Mouse (Mus musculus) MEL (cell line): ENCODE data around the gene Nudt9. TPM values are rescaled to one million over a fixed set of nuclear protein-coding genes. Genes with fewer than 3 reads are reported as not detected.

Experiments
- DNase-seq: peaks from one replicate; pipeline ENCODE4 v3.0.0; 2011; ENCODE audit warnings: low read depth, low spot score
- H3K27ac ChIP-seq: 2 replicates; pipeline ENCODE4 v1.5.1; 2012; ENCODE audit warnings: low read depth, mild to moderate bottlenecking, control low read depth, low read length, moderate library complexity; ENCODE audit not compliant: control insufficient read depth
- H3K27me3 ChIP-seq, 2 experiments: fragments of 150-350 bp in 1 of 2; sonication (generic) in 1 of 2; 2 replicates each; pipeline ENCODE4 v1.6.1; 2012; ENCODE audit warnings: low read length in 2 of 2, mild to moderate bottlenecking in 2 of 2, improper control_type of control experiment in 1 of 2, moderate library complexity in 1 of 2; ENCODE audit not compliant: insufficient read depth in 2 of 2, control insufficient read depth in 1 of 2
- H3K36me3 ChIP-seq, 2 experiments: 2 replicates each; pipeline ENCODE4 v1.6.1; 2012 to 2014; ENCODE audit warnings: low read length in 2 of 2, improper control_type of control experiment in 1 of 2, inconsistent platforms in 1 of 2, mild to moderate bottlenecking in 1 of 2; ENCODE audit not compliant: insufficient read depth in 2 of 2, control insufficient read depth in 1 of 2
- H3K4me1 ChIP-seq, 2 experiments: fragments of 150-350 bp in 1 of 2; sonication (generic) in 1 of 2; 2 replicates each; pipeline ENCODE4 v1.6.1; 2012; ENCODE audit warnings: low read length in 2 of 2, improper control_type of control experiment in 1 of 2, mild to moderate bottlenecking in 1 of 2; ENCODE audit not compliant: insufficient read depth in 2 of 2, control insufficient read depth in 1 of 2
- H3K4me3 ChIP-seq, 2 experiments: fragments of 150-350 bp in 1 of 2; sonication (generic) in 1 of 2; 2 replicates each; pipeline ENCODE4 v1.5.1; 2012; ENCODE audit warnings: low read depth in 2 of 2, low read length in 2 of 2, mild to moderate bottlenecking in 2 of 2, moderate library complexity in 2 of 2, control low read depth in 1 of 2, improper control_type of control experiment in 1 of 2; ENCODE audit not compliant: control insufficient read depth in 1 of 2, insufficient read depth in 1 of 2
- H3K79me2 ChIP-seq: 2 replicates; pipeline ENCODE4 v1.6.1; 2012; ENCODE audit warnings: mild to moderate bottlenecking, low read length, moderate library complexity; ENCODE audit not compliant: control insufficient read depth, poor library complexity, insufficient read depth
- H3K9ac ChIP-seq: 2 replicates; pipeline ENCODE4 v1.6.1; 2012; ENCODE audit warnings: low read depth, mild to moderate bottlenecking, control low read depth, low read length, moderate library complexity; ENCODE audit not compliant: control insufficient read depth, poor library complexity, severe bottlenecking
- H3K9me3 ChIP-seq: fragments of 150-350 bp; sonication (generic); replicated peaks from 2 replicates; pipeline ENCODE4 v1.6.1; 2012; ENCODE audit warnings: mild to moderate bottlenecking, low read length, improper control_type of control experiment, moderate library complexity; ENCODE audit not compliant: insufficient read depth
- BHLHE40 ChIP-seq: IDR thresholded peaks from 2 replicates; pipeline ENCODE4 v1.6.1; 2012; ENCODE audit warnings: low read depth, mild to moderate bottlenecking, inconsistent platforms, low read length, improper control_type of control experiment, borderline replicate concordance
- CHD1 ChIP-seq: IDR thresholded peaks from 2 replicates; pipeline ENCODE4 v1.6.1; 2012; ENCODE audit warnings: low read depth, mild to moderate bottlenecking, inconsistent platforms, low read length, improper control_type of control experiment
- CTCF ChIP-seq, 3 experiments: IDR thresholded peaks in 2 of 3; conservative IDR thresholded peaks in 1 of 3; 2 replicates each; pipeline ENCODE4 v1.5.1; 2011 to 2012; ENCODE audit warnings: low read length in 3 of 3, low read depth in 2 of 3, mild to moderate bottlenecking in 2 of 3, improper control_type of control experiment in 1 of 3, inconsistent platforms in 1 of 3, mixed read lengths in 1 of 3, moderate library complexity in 1 of 3; ENCODE audit not compliant: control insufficient read depth in 1 of 3, insufficient read depth in 1 of 3, poor library complexity in 1 of 3, severe bottlenecking in 1 of 3
- ELF1 ChIP-seq: IDR thresholded peaks from 2 replicates; pipeline ENCODE4 v1.6.1; 2014; ENCODE audit warnings: low read depth, mild to moderate bottlenecking, inconsistent platforms, low read length, improper control_type of control experiment, moderate library complexity
- EP300 ChIP-seq, 2 experiments: IDR thresholded peaks; 2 replicates each; pipeline ENCODE4 v1.6.1; 2011; ENCODE audit warnings: improper control_type of control experiment in 2 of 2, low read length in 2 of 2, low read depth in 1 of 2, mild to moderate bottlenecking in 1 of 2
- ETS1 ChIP-seq: IDR thresholded peaks from 2 replicates; pipeline ENCODE4 v1.6.1; 2012; ENCODE audit warnings: low read depth, mild to moderate bottlenecking, inconsistent platforms, low read length, improper control_type of control experiment, moderate library complexity
- GABPA ChIP-seq: IDR thresholded peaks from 2 replicates; pipeline ENCODE4 v1.6.1; 2012; ENCODE audit warnings: low read depth, mild to moderate bottlenecking, inconsistent platforms, low read length, improper control_type of control experiment, moderate library complexity
- GATA1 ChIP-seq: IDR thresholded peaks from 2 replicates; pipeline ENCODE4 v1.6.1; 2011; ENCODE audit warnings: low read depth, low read length, improper control_type of control experiment
- HCFC1 ChIP-seq: IDR thresholded peaks from 2 replicates; pipeline ENCODE4 v1.6.1; 2012; ENCODE audit warnings: low read depth, mild to moderate bottlenecking, inconsistent platforms, low read length, improper control_type of control experiment, moderate library complexity
- JUND ChIP-seq: IDR thresholded peaks from 2 replicates; pipeline ENCODE4 v1.6.1; 2011; ENCODE audit warnings: low read depth, mild to moderate bottlenecking, improper control_type of control experiment, low read length
- MAX ChIP-seq: IDR thresholded peaks from 2 replicates; pipeline ENCODE4 v1.6.1; 2011; ENCODE audit warnings: low read length, improper control_type of control experiment
- MAZ ChIP-seq: IDR thresholded peaks from 2 replicates; pipeline ENCODE4 v1.6.1; 2012; ENCODE audit warnings: low read depth, mild to moderate bottlenecking, inconsistent platforms, low read length, improper control_type of control experiment
- MEF2A ChIP-seq: IDR thresholded peaks from 2 replicates; pipeline ENCODE4 v1.6.1; 2014; ENCODE audit warnings: low read depth, mild to moderate bottlenecking, inconsistent platforms, low read length, improper control_type of control experiment; ENCODE audit not compliant: poor library complexity, insufficient replicate concordance, severe bottlenecking; ENCODE audit errors: extremely low read depth
- MYB ChIP-seq: IDR thresholded peaks from 2 replicates; pipeline ENCODE4 v1.6.1; 2011; ENCODE audit warnings: mild to moderate bottlenecking, low read depth, low read length, improper control_type of control experiment
- MYC ChIP-seq: IDR thresholded peaks from 2 replicates; pipeline ENCODE4 v1.6.1; 2011; ENCODE audit warnings: low read depth, mild to moderate bottlenecking, low read length, improper control_type of control experiment, moderate library complexity
- NRF1 ChIP-seq: IDR thresholded peaks from 2 replicates; pipeline ENCODE4 v1.6.1; 2014; ENCODE audit warnings: low read depth, mild to moderate bottlenecking, inconsistent platforms, low read length, improper control_type of control experiment, moderate library complexity; ENCODE audit not compliant: poor library complexity, insufficient read depth, severe bottlenecking
- POLR2A ChIP-seq, 2 experiments: IDR thresholded peaks; 2 replicates each; pipeline ENCODE4 v1.6.1; 2011 to 2012; ENCODE audit warnings: low read length in 2 of 2, mild to moderate bottlenecking in 2 of 2, control low read depth in 1 of 2, improper control_type of control experiment in 1 of 2, low read depth in 1 of 2, moderate library complexity in 1 of 2; ENCODE audit not compliant: control insufficient read depth in 1 of 2, insufficient read depth in 1 of 2, poor library complexity in 1 of 2
- POLR2AphosphoS2 ChIP-seq: IDR thresholded peaks from 2 replicates; pipeline ENCODE4 v1.6.1; 2011; ENCODE audit warnings: low read length, improper control_type of control experiment
- POLR2AphosphoS5 ChIP-seq: IDR thresholded peaks from 2 replicates; pipeline ENCODE4 v1.6.1; 2012; ENCODE audit warnings: low read depth, borderline replicate concordance, mild to moderate bottlenecking, inconsistent platforms, low read length, moderate library complexity, mixed read lengths
- RCOR1 ChIP-seq: IDR thresholded peaks from 2 replicates; pipeline ENCODE4 v1.6.1; 2012; ENCODE audit warnings: low read depth, mild to moderate bottlenecking, inconsistent platforms, low read length, improper control_type of control experiment
- SIN3A ChIP-seq: IDR thresholded peaks from 2 replicates; pipeline ENCODE4 v1.6.1; 2012; ENCODE audit warnings: low read length, improper control_type of control experiment, inconsistent platforms
- SMC3 ChIP-seq: IDR thresholded peaks from 2 replicates; pipeline ENCODE4 v1.6.1; 2011; ENCODE audit warnings: low read depth, low read length, improper control_type of control experiment
- TAL1 ChIP-seq: IDR thresholded peaks from 2 replicates; pipeline ENCODE4 v1.6.1; 2012; ENCODE audit warnings: mild to moderate bottlenecking, inconsistent platforms, low read length, moderate library complexity, mixed read lengths
- TCF12 ChIP-seq: IDR thresholded peaks from 2 replicates; pipeline ENCODE4 v1.6.1; 2014; ENCODE audit warnings: low read depth, mild to moderate bottlenecking, inconsistent platforms, low read length, improper control_type of control experiment, moderate library complexity
- UBTF ChIP-seq: IDR thresholded peaks from 2 replicates; pipeline ENCODE4 v1.6.1; 2012; ENCODE audit warnings: low read depth, mild to moderate bottlenecking, inconsistent platforms, low read length, improper control_type of control experiment, moderate library complexity, borderline replicate concordance; ENCODE audit not compliant: insufficient read depth
- ZC3H11A ChIP-seq: IDR thresholded peaks from 2 replicates; pipeline ENCODE4 v1.6.1; 2012; ENCODE audit warnings: low read depth, mild to moderate bottlenecking, inconsistent platforms, low read length, improper control_type of control experiment
- ZKSCAN1 ChIP-seq: IDR thresholded peaks from 2 replicates; pipeline ENCODE4 v1.6.1; 2012; ENCODE audit warnings: low read depth, mild to moderate bottlenecking, inconsistent platforms, low read length, improper control_type of control experiment, moderate library complexity
- ZNF384 ChIP-seq: IDR thresholded peaks from 2 replicates; pipeline ENCODE4 v1.6.1; 2012; ENCODE audit warnings: low read depth, mild to moderate bottlenecking, inconsistent platforms, low read length, improper control_type of control experiment
- polyA plus RNA-seq, 2 experiments: library from polyadenylated mRNA; stranded (reverse) in 1 of 2; unstranded in 1 of 2; fragments of >175 nt in 1 of 2; fragments of >200 nt in 1 of 2; gene quantifications; 2 replicates each; pipeline versions ENCODE4 v1.2.1 to v1.2.4; 2012; ENCODE audit warnings: low replicate concordance in 2 of 2, low read depth in 1 of 2; ENCODE audit not compliant: insufficient read length in 2 of 2, insufficient read depth in 1 of 2, missing spikeins in 1 of 2
- total RNA-seq: library from RNA; depleted of rRNA; stranded (reverse); fragments of 300-350 nt; gene quantifications from 2 replicates; pipeline ENCODE4 v1.2.3, GENCODE M21; 2012

The Nudt9 gene
- total and polyA plus RNA-seq, 3 experiments = 102 to 125 TPM; not detected in 1

GRCm38 (mm10) chr5:104046256-104047199, at the start of gene Nudt9 (continued):
- TF ChIP-seq ZC3H11A = no peak
- TF ChIP-seq HCFC1 = peak; percentile 91
- peak; percentile 60; the same call in 1 of the 2 replicates for TF ChIP-seq MEF2A
- TF ChIP-seq TCF12 = peak; percentile 77
- TF ChIP-seq, all 39 proteins: peak for 20

DNA sequence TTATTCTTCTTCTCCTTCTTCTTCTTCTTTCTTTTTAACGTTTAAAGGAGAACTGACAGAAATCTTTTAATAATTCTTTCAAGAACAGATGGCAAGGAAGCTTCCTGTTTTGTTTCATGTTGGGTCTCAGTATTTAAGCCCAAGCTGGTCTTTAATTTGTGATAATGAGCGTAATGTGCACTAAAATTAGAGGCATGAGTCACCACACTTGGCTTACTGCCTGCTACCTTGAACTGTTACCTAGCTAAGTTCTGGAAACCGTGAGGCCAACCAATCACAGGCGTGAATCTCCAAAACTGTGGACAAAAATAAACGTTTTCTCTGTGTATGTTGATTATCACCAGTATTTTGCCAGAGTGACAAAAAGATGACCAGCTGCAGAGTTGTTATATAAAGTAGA, 47.4 kb upstream of the Nudt9 start:
- Histone ChIP-seq H3K79me2 (no peaks in the 10 kb centered on the region), H3K36me3 (peaks cover 0 to 12% of the 10 kb centered on the region in 2 experiments; a peak in 2 of 4 replicates), H3K27ac (no peak overlapping the region; the same call in 1 of the 2 replicates), H3K4me1 (peaks cover 4 to 9% of the 10 kb centered on the region in 2 experiments; a peak in 3 of 4 replicates), H3K9me3 (no peaks in the 10 kb centered on the region), H3K4me3 (no peak overlapping the region), H3K9ac (no peak overlapping the region), H3K27me3 (no peaks in the 10 kb centered on the region)
- peak; percentile 93; the same call in 1 of the 2 replicates for TF ChIP-seq MEF2A
- TF ChIP-seq MYC = no peak
- no peak for TF ChIP-seq CHD1
- TF ChIP-seq RCOR1 = peak; percentile 59
- TF ChIP-seq ZNF384 = no peak
- peak; percentile 68 for TF ChIP-seq SIN3A
- no peak for TF ChIP-seq NRF1
- TF ChIP-seq UBTF = no peak
- TF ChIP-seq POLR2A (IDR thresholded peaks at IDR 0.05; ENCODE audit: control insufficient read depth in 1 of 2, insufficient read depth in 1 of 2, low read depth in 1 of 2, low read length in 2 of 2, poor library complexity in 1 of 2) = no peak
- no peak for TF ChIP-seq TAL1
- TF ChIP-seq MAX = no peak
- TF ChIP-seq JUND = peak; percentile 82
- peak; percentile 37; the same call in 1 of the 2 replicates for TF ChIP-seq TCF12
- TF ChIP-seq BHLHE40 = no peak
- TF ChIP-seq GATA1 = 0 out of 2 replicates have a peak, but pooled peaks have one; percentile 18
- TF ChIP-seq ETS1 = peak; percentile 92
- no peak for TF ChIP-seq POLR2AphosphoS5
- peak; percentile 53 to 59 for TF ChIP-seq EP300 (IDR thresholded peaks at IDR 0.05; ENCODE audit: low read depth in 1 of 2, low read length in 2 of 2)
- no peak for TF ChIP-seq SMC3
- TF ChIP-seq MAZ = no peak
- TF ChIP-seq ZKSCAN1 = no peak
- TF ChIP-seq MYB = no peak
- no peak for TF ChIP-seq POLR2AphosphoS2
- TF ChIP-seq CTCF (IDR thresholded peaks at IDR 0.05 in 2 of 3, conservative IDR thresholded peaks at IDR 0.05 in 1 of 3; ENCODE audit: control insufficient read depth in 1 of 3, insufficient read depth in 1 of 3, low read depth in 2 of 3, low read length in 3 of 3, poor library complexity in 1 of 3, severe bottlenecking in 1 of 3) = no peak
- TF ChIP-seq GABPA = no peak
- no peak for TF ChIP-seq ELF1
- peak; percentile 85 for DNase-seq
